Mouse (Mus musculus) intestine, embryonic 14.5 days (tissue): ENCODE data around the gene Mast1. TPM values are rescaled to one million over a fixed set of nuclear protein-coding genes. Genes with fewer than 3 reads are reported as not detected.
"Not testable (repeated sequence)": the region's sequence is repeated elsewhere in the genome, so short reads cannot be mapped to it uniquely, and the experiment has no call there.

Experiments used
- ATAC-seq: fragments of 200-750 bp; cut with Nextera tagmentation; replicated peaks from 2 replicates; pipeline ENCODE4 v1.8.0; 2017; ENCODE audit warnings: low read depth, moderate number of reproducible peaks, moderate TSS enrichment, moderate library complexity; ENCODE audit not compliant: low FRiP score, low TSS enrichment
- DNase-seq: peaks from one replicate; pipeline ENCODE4 v3.0.0-alpha.2; 2018; ENCODE audit warnings: low spot score
- H3K27ac ChIP-seq: fragments of 300-500 bp; sonication (generic); 2 replicates; pipeline ENCODE4 v1.5.1; 2014; ENCODE audit warnings: low read depth, mild to moderate bottlenecking, control low read depth
- H3K27me3 ChIP-seq: fragments of 300-500 bp; sonication (generic); replicated peaks from 2 replicates; pipeline ENCODE4 v1.6.1; 2014; ENCODE audit warnings: low read length, control low read depth; ENCODE audit not compliant: control insufficient read depth, insufficient read depth
- H3K36me3 ChIP-seq: fragments of 300-500 bp; sonication (generic); 2 replicates; pipeline ENCODE4 v1.6.1; 2014; ENCODE audit warnings: low read length, control low read depth; ENCODE audit not compliant: control insufficient read depth, insufficient read depth
- H3K4me1 ChIP-seq: fragments of 300-500 bp; sonication (generic); replicated peaks from 2 replicates; pipeline ENCODE4 v1.6.1; 2014; ENCODE audit warnings: low read length, control low read depth, mixed read lengths; ENCODE audit not compliant: control insufficient read depth, insufficient read depth
- H3K4me2 ChIP-seq: fragments of 300-500 bp; sonication (generic); 2 replicates; pipeline ENCODE4 v1.6.1; 2014; ENCODE audit warnings: low read length
- H3K4me3 ChIP-seq: fragments of 300-500 bp; sonication (generic); 2 replicates; pipeline ENCODE4 v1.5.1; 2014; ENCODE audit warnings: low read depth, low read length, control low read depth, mixed read lengths
- H3K9ac ChIP-seq: fragments of 300-500 bp; sonication (generic); 2 replicates; pipeline ENCODE4 v1.6.1; 2014; ENCODE audit warnings: mild to moderate bottlenecking, low read length
- H3K9me3 ChIP-seq: fragments of 300-500 bp; sonication (generic); 2 replicates; pipeline ENCODE4 v1.6.1; 2016; ENCODE audit warnings: low read length, control low read depth; ENCODE audit not compliant: control insufficient read depth
- WGBS: fragments of 180-500 bp; shearing (Covaris S2); extraction: QIAGEN DNeasy Blood & Tissue Kit; methylation state at CpG from one replicate; pipeline ENCODE4 v1.1.7; 2014; 5-methylcytosine and 5-hydroxymethylcytosine counted together
- polyA plus RNA-seq: library from polyadenylated mRNA; unstranded; fragments of >200 nt; fragmentation: Nextera tagmentation; extraction: Ambion mirVana; gene quantifications from 2 replicates; pipeline ENCODE4 v1.2.1, GENCODE M21; 2014

Mast1 gene
- polyA plus RNA-seq, 1 experiment from 2014 or later: 2.6 TPM

DNA sequence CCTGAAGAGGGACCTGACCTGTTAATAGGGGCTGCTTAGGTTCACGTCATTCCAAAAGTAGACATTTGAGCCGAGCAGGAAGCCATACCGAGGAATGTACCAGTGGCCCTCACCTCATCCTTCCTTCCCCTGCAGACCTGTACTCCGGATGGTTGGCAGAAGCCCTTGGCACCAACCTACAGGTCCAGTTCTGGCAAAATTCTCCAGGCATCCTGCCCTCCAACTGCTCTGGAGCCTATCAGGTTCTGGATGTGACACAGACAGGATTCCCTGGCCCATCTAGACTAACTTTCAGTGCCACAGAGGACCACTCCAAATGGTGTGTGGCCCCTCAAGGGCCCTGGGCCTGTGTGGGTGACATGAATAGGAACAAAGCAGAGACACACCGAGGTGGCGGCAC lies 26.6 kb downstream of the Mast1 start:
- Histone ChIP-seq H3K27ac (no peak overlapping the region), H3K4me3 (no peak overlapping the region), H3K4me1 (peaks cover 8% of the 10 kb centered on the region; the same call in 1 of the 2 replicates), H3K9ac (no peak overlapping the region), H3K36me3 (no peaks in the 10 kb centered on the region), H3K27me3 (peaks cover 49% of the 10 kb centered on the region), H3K4me2 (no peak overlapping the region), H3K9me3 (no peaks in the 10 kb centered on the region)
- WGBS: 81% methylated on average over 6 of the region's 6 CpGs
- ATAC-seq (no peak), DNase-seq (no peak)

DNA sequence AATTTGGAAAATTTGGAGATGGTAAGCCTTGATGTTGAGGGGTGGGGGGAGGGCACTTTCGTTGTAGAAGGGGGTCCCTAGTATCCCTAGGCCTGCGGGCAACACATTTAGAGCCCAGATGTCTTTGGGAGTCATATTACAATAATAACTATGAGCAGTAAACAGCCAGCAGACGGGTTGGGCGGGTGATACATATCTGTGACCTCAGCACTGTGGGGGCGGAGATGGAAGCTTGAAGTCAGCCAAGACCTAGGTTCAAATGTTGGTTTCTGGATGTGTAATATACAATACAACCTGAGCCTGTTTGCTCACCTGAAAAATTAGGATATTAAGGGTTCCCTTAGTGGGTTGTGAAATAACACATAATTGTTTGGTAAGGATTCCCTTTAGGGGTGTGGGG lies 27.2 kb downstream of the Mast1 start:
- ATAC-seq: no peak

DNA sequence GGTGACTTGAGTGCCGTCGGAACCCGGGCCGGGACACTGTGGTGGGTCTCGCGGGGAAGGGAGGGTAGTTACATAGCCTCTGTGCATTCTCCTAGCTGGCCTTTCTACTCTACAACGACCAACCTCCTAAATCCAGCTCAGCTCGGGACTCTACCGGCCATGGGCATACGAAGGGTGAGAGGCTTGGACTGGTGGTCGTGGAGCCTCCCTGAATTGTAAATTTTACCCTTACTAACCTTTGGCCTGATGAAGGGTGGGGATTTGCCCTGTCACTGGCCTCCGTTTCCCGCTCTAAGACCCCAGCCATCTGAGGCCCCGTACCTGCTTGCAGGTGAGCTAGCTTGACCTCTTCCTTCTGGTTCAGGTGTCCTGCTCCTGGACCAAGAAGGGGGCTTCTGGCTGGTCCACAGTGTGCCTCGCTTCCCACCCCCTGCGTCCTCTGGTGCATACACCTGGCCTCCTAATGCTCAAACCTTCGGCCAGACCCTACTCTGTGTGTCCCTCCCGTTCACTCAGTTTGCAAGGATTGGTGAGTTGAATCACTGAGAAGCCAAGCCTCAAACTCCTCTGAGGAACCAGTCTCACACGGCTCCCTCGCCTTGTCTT lies 27.9 kb downstream of the Mast1 start:
- Histone ChIP-seq H3K4me3 (peak overlapping the region; percentile 56), H3K9ac (peak overlapping the region; percentile 59), H3K4me2 (peak overlapping the region; percentile 85), H3K4me1 (peaks cover 8% of the 10 kb centered on the region; the same call in 1 of the 2 replicates), H3K27me3 (peaks cover 48% of the 10 kb centered on the region), H3K9me3 (no peaks in the 10 kb centered on the region), H3K36me3 (no peaks in the 10 kb centered on the region), H3K27ac (no peak overlapping the region)
- ATAC-seq: no peak
- DNase-seq: no peak
- WGBS: 54% methylated on average over 20 of the region's 20 CpGs

More for the DNA sequence above, 27.2 kb downstream of the Mast1 start:
- Histone ChIP-seq H3K27ac (no peak overlapping the region), H3K4me2 (no peak overlapping the region), H3K4me3 (no peak overlapping the region), H3K4me1 (peaks cover 8% of the 10 kb centered on the region; the same call in 1 of the 2 replicates), H3K27me3 (peaks cover 49% of the 10 kb centered on the region), H3K36me3 (no peaks in the 10 kb centered on the region), H3K9me3 (no peaks in the 10 kb centered on the region), H3K9ac (no peak overlapping the region)
- WGBS: 73% methylated on average over 5 of the region's 5 CpGs
- DNase-seq: no peak

DNA sequence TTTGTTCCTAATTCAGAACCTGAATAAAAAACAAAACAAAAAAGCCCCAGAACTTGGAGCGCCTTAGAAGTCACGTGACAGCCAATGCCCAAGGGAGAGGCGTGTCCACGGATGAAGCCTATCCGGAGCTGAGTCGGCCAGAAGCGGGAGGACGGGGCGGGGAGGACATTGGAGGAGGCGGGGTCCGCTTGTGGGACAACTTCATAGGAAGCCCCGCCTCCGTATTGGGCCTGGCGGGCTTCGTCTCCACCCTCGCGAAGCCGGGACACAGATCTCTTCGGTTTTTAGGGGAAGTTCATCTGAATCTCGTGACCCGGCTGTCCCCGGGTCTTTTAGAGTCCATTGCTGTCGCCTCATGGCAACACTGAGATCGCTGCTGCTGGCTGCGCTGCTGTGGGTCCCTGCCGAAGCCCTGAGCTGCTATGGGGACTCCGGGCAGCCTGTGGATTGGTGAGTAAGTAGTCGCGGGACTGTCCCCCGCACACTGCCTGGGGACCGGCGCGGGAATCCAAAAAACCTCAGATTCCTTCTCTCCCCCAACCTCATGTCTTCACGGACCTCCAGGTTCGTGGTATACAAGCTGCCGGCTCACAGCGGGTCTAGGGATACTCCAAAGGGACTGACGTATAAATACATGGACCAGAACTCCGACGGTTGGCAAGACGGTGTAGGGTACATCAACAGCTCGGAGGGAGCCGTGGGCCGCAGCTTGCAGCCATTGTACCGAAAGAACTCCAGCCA lies 28.6 kb downstream of the Mast1 start, which contains the start of gene Dnase2a:
Gene Dnase2a (plus strand): TSS at position 140 of the 741 bp plus-strand sequence.
- no peaks in the 10 kb centered on the region for H3K9me3 ChIP-seq
- H3K36me3 ChIP-seq: no peaks in the 10 kb centered on the region
- H3K4me1 ChIP-seq: peaks cover 8% of the 10 kb centered on the region; the same call in 1 of the 2 replicates
- H3K4me3 ChIP-seq: peak within 1 kb of the TSS; percentile 56
- H3K4me2 ChIP-seq: peak within 1 kb of the TSS; percentile 85
- WGBS: 1% methylated on average over 45 of the region's 45 CpGs
- peak; percentile 88 for ATAC-seq
- peak; percentile 93 for DNase-seq
- peak within 1 kb of the TSS; percentile 59 for H3K9ac ChIP-seq
- peaks cover 43% of the 10 kb centered on the region for H3K27me3 ChIP-seq
- H3K27ac ChIP-seq: no peak within 1 kb of the TSS

DNA sequence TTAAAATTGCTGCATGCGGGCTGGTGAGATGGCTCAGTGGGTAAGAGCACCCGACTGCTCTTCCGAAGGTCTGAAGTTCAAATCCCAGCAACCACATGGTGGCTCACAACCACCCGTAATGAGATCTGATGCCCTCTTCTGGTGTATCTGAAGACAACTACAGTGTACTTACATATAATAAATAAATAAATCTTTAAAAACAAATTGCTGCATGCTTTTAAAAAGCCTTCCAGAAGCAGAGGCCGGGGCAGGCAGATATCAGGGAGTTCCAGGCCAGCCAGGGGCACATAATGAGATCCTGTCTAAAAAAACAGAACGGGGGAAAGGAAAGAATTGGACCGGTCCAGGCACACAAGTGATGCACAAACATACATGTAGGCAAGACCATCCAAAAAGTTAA lies 29.2 kb downstream of the Mast1 start:
- H3K27ac ChIP-seq, ATAC-seq, DNase-seq, H3K4me1 ChIP-seq, H3K36me3 ChIP-seq, H3K9me3 ChIP-seq: not testable (repeated sequence)
- Histone ChIP-seq H3K4me3 (peak overlapping the region; percentile 56), H3K27me3 (peaks cover 37% of the 10 kb centered on the region), H3K4me2 (peak overlapping the region; percentile 85), H3K9ac (0 out of 2 replicates have a peak overlapping the region, but pooled peaks have one; percentile 20)
- WGBS: 26% methylated on average over 6 of the region's 7 CpGs

DNA sequence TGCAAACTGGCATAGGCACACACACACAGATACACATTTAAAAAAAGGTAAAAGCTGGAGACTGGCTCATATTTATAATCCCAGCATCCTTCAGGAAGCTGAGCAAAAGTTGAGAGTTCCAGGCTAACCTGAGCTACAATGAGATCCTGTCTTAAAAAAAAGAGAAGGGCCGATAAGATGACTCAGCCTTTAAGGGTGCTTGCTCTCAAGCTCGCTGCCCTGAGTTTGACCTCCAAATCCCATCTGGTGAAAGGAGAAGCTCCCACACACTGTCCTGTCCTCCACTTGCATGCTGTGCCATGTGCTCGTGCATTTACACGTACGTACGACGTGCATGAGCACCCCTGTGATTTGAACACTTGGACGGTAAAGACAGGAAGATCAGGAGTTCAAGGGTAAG lies 29.7 kb downstream of the Mast1 start:
- no peaks in the 10 kb centered on the region for H3K9me3 ChIP-seq
- no peak overlapping the region for H3K4me2 ChIP-seq
- no peak overlapping the region for H3K27ac ChIP-seq
- no peak for DNase-seq
- H3K9ac ChIP-seq: no peak overlapping the region
- WGBS: 79% methylated on average over 8 of the region's 8 CpGs
- H3K27me3 ChIP-seq: peaks cover 33% of the 10 kb centered on the region
- no peaks in the 10 kb centered on the region for H3K36me3 ChIP-seq
- peaks cover 7% of the 10 kb centered on the region; the same call in 1 of the 2 replicates for H3K4me1 ChIP-seq
- ATAC-seq: no peak
- H3K4me3 ChIP-seq: no peak overlapping the region

DNA sequence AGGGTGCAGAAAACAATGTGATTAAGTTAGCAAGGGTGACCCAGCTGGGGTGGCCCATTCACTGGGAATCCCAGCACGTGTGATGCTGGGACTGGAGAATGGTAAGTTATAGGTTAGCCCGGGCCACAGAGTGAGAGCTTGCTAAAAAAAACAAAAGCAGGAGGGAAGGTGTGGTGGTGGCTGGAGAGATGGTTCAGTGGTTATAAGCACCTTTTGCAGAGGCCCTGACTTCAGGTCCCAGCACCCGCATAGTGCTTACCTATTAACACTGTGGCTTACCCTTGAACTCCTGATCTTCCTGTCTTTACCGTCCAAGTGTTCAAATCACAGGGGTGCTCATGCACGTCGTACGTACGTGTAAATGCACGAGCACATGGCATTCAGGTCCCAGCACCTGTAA lies 30.1 kb downstream of the Mast1 start:
- Histone ChIP-seq H3K36me3 (no peaks in the 10 kb centered on the region), H3K4me1 (peaks cover 9% of the 10 kb centered on the region; the same call in 1 of the 2 replicates), H3K4me3 (no peak overlapping the region), H3K9ac (no peak overlapping the region), H3K27ac (no peak overlapping the region), H3K9me3 (no peaks in the 10 kb centered on the region), H3K4me2 (no peak overlapping the region), H3K27me3 (peaks cover 28% of the 10 kb centered on the region)
- WGBS: 92% methylated on average over 9 of the region's 9 CpGs
- DNase-seq (no peak), ATAC-seq (no peak)

DNA sequence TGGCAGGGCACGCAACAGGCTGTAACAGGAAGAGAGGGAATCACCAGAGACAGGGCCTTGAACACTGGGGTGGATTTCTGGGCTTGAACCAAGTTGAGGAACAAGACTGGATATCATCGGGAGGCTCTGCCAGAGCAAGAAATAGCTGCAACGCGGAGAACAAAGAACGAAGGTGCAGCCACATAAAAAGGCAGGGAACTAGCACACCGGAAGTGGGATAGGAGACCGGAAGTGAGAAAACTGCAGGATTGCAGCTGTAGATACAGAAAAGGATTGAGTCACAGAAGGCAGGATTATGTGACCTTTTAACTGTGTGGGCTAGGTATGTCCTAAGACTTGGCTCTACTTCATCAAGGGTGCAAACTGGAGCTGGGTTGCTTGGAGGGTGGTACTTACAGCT lies 32.8 kb downstream of the Mast1 start:
- no peak overlapping the region for H3K9ac ChIP-seq
- 92% methylated on average over 7 of the region's 7 CpGs for WGBS

More for the DNA sequence above, 32.8 kb downstream of the Mast1 start:
- DNase-seq: no peak
- no peak overlapping the region for H3K4me3 ChIP-seq
- H3K4me2 ChIP-seq: no peak overlapping the region
- peaks cover 9% of the 10 kb centered on the region; the same call in 1 of the 2 replicates for H3K4me1 ChIP-seq
- H3K27ac ChIP-seq: no peak overlapping the region
- 0 out of 2 replicates have a peak, but pooled peaks cover 2% of the 10 kb centered on the region for H3K27me3 ChIP-seq
- ATAC-seq: no peak
- H3K36me3 ChIP-seq: no peaks in the 10 kb centered on the region
- H3K9me3 ChIP-seq: no peaks in the 10 kb centered on the region
